Mouse (Mus musculus): Measurements from ENCODE around the gene Glo1. TPM values are rescaled to one million over a fixed set of nuclear protein-coding genes. Genes with fewer than 3 reads are reported as not detected.

The Glo1 gene
- polyA plus RNA-seq, 1 experiment from 2014 or later = 232 TPM

DNA sequence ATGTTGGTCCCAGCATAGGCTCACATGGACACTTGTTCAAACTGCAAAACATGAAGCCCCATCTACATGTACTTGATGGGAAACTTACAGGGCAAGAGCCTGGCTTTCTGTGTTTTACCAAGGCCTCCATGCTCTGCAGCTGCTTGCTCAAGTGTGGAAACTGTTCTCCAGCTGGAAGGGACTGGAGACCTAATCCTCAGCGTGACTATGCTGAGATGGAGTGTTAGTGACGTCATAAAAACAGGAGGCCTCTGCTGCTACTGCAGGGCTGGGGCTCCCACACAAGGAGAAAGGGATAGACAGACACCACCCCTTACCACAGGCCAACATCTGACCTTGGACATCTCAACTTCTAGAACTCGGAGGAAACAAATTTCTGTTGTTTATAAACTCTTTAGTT, 55.7 kb downstream of the Glo1 start:
- Histone ChIP-seq H3K27me3 (ENCODE audit: control insufficient read depth, insufficient read depth, low read length) (no peaks in the 10 kb centered on the region), H3K36me3 (ENCODE audit: control insufficient read depth, insufficient read depth, low read length) (no peaks in the 10 kb centered on the region), H3K4me3 (ENCODE audit: low read depth, low read length) (no peak overlapping the region), H3K27ac (replicated peaks; ENCODE audit: low read depth, low read length) (no peak overlapping the region), H3K9ac (ENCODE audit: low read length) (no peak overlapping the region), H3K4me2 (ENCODE audit: low read depth, severe bottlenecking) (no peak overlapping the region), H3K9me3 (ENCODE audit: control insufficient read depth, low read length) (no peaks in the 10 kb centered on the region), H3K4me1 (ENCODE audit: control insufficient read depth, insufficient read depth, low read length) (0 out of 2 replicates have a peak, but pooled peaks cover 3% of the 10 kb centered on the region)
- 47% methylated on average over 3 of the region's 3 CpGs for WGBS
- ATAC-seq (ENCODE audit: insufficient number of reproducible peaks, low FRiP score, low TSS enrichment, low read depth) = no peak
- no peak for DNase-seq (ENCODE audit: low spot score)

DNA sequence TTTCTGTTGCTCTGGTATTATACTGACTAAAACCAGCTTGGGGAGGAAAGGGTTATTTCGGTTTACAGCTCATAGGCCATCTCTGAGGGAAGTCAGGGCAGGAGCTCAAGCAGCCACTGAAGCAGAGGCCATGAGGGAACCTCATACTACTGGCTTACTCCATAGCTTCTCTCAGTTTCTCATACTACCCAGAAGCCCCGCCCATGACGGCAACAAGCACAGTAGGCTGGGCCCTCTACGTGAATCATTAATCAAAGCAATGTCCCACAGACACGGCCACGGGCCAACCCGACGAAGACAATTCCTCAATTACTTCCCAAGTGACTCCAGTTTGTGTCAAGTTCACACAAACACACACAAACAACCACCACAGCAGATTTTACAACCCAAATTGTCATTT, 56.5 kb downstream of the Glo1 start:
- H3K27me3 ChIP-seq (ENCODE audit: control insufficient read depth, insufficient read depth, low read length) = no peaks in the 10 kb centered on the region
- no peak overlapping the region for H3K4me3 ChIP-seq (ENCODE audit: low read depth, low read length)
- no peaks in the 10 kb centered on the region for H3K9me3 ChIP-seq (ENCODE audit: control insufficient read depth, low read length)
- DNase-seq (ENCODE audit: low spot score) = no peak
- ATAC-seq (ENCODE audit: insufficient number of reproducible peaks, low FRiP score, low TSS enrichment, low read depth) = no peak
- 71% methylated on average over 8 of the region's 8 CpGs for WGBS
- H3K4me2 ChIP-seq (ENCODE audit: low read depth, severe bottlenecking) = no peak overlapping the region
- H3K27ac ChIP-seq (replicated peaks; ENCODE audit: low read depth, low read length) = no peak overlapping the region
- H3K4me1 ChIP-seq (ENCODE audit: control insufficient read depth, insufficient read depth, low read length) = 0 out of 2 replicates have a peak, but pooled peaks cover under 1% of the 10 kb centered on the region
- no peak overlapping the region for H3K9ac ChIP-seq (ENCODE audit: low read length)
- no peaks in the 10 kb centered on the region for H3K36me3 ChIP-seq (ENCODE audit: control insufficient read depth, insufficient read depth, low read length)

DNA sequence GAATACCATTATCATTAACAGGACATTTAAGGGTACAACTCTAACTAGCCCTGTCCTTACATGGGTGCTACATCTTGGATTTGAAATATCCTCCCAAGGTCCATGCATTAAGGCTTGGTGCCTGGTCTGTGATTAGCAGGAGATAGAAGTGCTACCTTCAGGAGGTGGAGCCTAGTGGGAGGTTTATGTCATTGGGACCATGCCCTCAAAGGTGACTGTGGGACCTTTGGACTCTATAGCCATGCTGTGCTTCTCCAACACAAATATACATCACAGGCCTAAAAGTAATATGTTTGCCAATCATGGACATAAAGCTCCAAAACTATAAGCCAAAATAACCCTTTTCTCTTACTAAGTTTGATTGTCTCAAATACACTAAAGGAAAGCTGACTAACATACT, 58.2 kb downstream of the Glo1 start:
- no peaks in the 10 kb centered on the region for H3K27me3 ChIP-seq (ENCODE audit: control insufficient read depth, insufficient read depth, low read length)
- no peak overlapping the region for H3K9ac ChIP-seq (ENCODE audit: low read length)
- ATAC-seq (ENCODE audit: insufficient number of reproducible peaks, low FRiP score, low TSS enrichment, low read depth) (no peak), DNase-seq (ENCODE audit: low spot score) (no peak)
- no peaks in the 10 kb centered on the region for H3K36me3 ChIP-seq (ENCODE audit: control insufficient read depth, insufficient read depth, low read length)
- H3K4me1 ChIP-seq (ENCODE audit: control insufficient read depth, insufficient read depth, low read length) = no peaks in the 10 kb centered on the region
- H3K4me3 ChIP-seq (ENCODE audit: low read depth, low read length) = no peak overlapping the region
- no peak overlapping the region for H3K27ac ChIP-seq (replicated peaks; ENCODE audit: low read depth, low read length)
- no peaks in the 10 kb centered on the region for H3K9me3 ChIP-seq (ENCODE audit: control insufficient read depth, low read length)
- no peak overlapping the region for H3K4me2 ChIP-seq (ENCODE audit: low read depth, severe bottlenecking)

DNA sequence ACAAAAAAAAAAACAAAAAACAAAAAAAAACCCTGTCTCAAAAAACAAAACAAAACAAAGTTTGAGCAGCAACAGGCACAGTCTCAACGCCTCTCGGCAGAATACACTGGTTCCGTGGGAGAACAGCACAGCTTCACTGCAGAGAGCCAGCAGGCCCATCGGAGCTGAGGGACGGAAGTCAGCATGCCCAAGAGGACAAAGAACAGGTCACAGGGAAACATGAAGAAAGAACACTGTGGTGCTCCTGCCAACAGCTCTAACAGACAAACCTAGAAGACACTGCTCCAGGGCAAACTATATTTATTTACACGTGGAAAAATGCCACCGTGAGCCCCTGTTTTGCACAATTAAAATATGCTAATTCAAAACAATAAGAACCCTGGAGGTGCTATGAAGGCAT, 61.7 kb downstream of the Glo1 start:
- 86% methylated on average over 7 of the region's 7 CpGs for WGBS
- no peak overlapping the region for H3K9ac ChIP-seq (ENCODE audit: low read length)
- H3K4me2 ChIP-seq (ENCODE audit: low read depth, severe bottlenecking) = no peak overlapping the region
- H3K27me3 ChIP-seq (ENCODE audit: control insufficient read depth, insufficient read depth, low read length) = no peaks in the 10 kb centered on the region
- H3K9me3 ChIP-seq (ENCODE audit: control insufficient read depth, low read length) = no peaks in the 10 kb centered on the region
- no peak for ATAC-seq (ENCODE audit: insufficient number of reproducible peaks, low FRiP score, low TSS enrichment, low read depth)
- no peaks in the 10 kb centered on the region for H3K4me1 ChIP-seq (ENCODE audit: control insufficient read depth, insufficient read depth, low read length)
- no peak overlapping the region for H3K4me3 ChIP-seq (ENCODE audit: low read depth, low read length)
- no peak overlapping the region for H3K27ac ChIP-seq (replicated peaks; ENCODE audit: low read depth, low read length)
- no peak for DNase-seq (ENCODE audit: low spot score)
- H3K36me3 ChIP-seq (ENCODE audit: control insufficient read depth, insufficient read depth, low read length) = no peaks in the 10 kb centered on the region

DNA sequence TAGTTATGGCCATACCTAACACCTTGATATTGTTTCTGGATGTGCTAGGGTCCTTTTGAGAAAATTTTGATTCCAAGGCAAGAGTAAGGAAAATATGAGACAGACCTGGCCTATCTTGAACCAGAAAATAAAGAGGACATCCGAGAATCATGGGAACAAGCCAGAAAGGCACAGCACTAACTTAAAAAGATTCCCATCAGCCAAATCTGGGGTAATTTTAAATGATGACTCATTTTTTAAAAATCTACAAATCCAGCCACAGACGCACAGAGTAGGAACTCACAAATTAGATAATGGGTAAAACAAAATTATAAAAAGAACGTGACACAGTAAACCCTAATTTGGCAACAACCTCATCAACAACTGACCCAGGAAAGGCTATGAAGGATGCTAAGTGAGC, 62.3 kb downstream of the Glo1 start:
- H3K4me1 ChIP-seq (ENCODE audit: control insufficient read depth, insufficient read depth, low read length) = no peaks in the 10 kb centered on the region
- ATAC-seq (ENCODE audit: insufficient number of reproducible peaks, low FRiP score, low TSS enrichment, low read depth) = no peak

DNA sequence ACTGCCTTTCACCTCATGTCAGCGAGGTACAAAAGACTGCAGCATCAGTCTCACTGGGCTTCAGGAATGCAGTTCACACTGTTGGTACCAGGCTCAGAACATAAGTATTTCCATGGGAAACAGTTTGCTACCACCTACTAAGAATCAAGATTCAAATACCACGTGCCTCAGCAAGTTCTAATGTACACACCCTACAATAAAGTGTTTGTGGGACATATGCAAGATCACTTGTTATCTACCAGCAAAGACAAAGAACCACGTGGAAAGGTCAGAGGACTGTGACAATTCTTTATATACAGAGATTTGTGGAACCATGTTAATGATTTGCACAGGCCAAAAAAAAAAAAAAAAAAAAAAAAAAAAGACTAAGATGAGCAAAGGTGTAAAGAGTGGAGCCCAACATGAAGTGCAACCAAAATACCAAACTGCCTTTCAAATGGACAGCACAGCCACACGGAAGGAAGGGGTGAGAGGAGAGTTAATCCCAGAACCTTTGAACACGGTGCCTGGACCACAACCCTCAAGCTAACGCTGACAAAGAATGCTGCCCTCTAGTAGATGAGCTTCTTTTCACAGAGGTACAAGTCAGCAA, 63.1 kb downstream of the Glo1 start:
- Histone ChIP-seq H3K4me2 (ENCODE audit: low read depth, severe bottlenecking) (no peak overlapping the region), H3K9ac (ENCODE audit: low read length) (no peak overlapping the region), H3K36me3 (ENCODE audit: control insufficient read depth, insufficient read depth, low read length) (no peaks in the 10 kb centered on the region), H3K4me1 (ENCODE audit: control insufficient read depth, insufficient read depth, low read length) (no peaks in the 10 kb centered on the region), H3K27me3 (ENCODE audit: control insufficient read depth, insufficient read depth, low read length) (no peaks in the 10 kb centered on the region), H3K9me3 (ENCODE audit: control insufficient read depth, low read length) (no peaks in the 10 kb centered on the region), H3K4me3 (ENCODE audit: low read depth, low read length) (no peak overlapping the region), H3K27ac (replicated peaks; ENCODE audit: low read depth, low read length) (no peak overlapping the region)
- ATAC-seq (ENCODE audit: insufficient number of reproducible peaks, low FRiP score, low TSS enrichment, low read depth) = no peak
- 82% methylated on average over 6 of the region's 6 CpGs for WGBS
- no peak for DNase-seq (ENCODE audit: low spot score)

More for the DNA sequence above, 62.3 kb downstream of the Glo1 start:
- Histone ChIP-seq H3K9me3 (ENCODE audit: control insufficient read depth, low read length) (no peaks in the 10 kb centered on the region), H3K27me3 (ENCODE audit: control insufficient read depth, insufficient read depth, low read length) (no peaks in the 10 kb centered on the region), H3K4me3 (ENCODE audit: low read depth, low read length) (no peak overlapping the region), H3K4me2 (ENCODE audit: low read depth, severe bottlenecking) (no peak overlapping the region), H3K36me3 (ENCODE audit: control insufficient read depth, insufficient read depth, low read length) (no peaks in the 10 kb centered on the region), H3K27ac (replicated peaks; ENCODE audit: low read depth, low read length) (no peak overlapping the region), H3K9ac (ENCODE audit: low read length) (no peak overlapping the region)
- DNase-seq (ENCODE audit: low spot score) = no peak
- 91% methylated on average over 3 of the region's 3 CpGs for WGBS

DNA sequence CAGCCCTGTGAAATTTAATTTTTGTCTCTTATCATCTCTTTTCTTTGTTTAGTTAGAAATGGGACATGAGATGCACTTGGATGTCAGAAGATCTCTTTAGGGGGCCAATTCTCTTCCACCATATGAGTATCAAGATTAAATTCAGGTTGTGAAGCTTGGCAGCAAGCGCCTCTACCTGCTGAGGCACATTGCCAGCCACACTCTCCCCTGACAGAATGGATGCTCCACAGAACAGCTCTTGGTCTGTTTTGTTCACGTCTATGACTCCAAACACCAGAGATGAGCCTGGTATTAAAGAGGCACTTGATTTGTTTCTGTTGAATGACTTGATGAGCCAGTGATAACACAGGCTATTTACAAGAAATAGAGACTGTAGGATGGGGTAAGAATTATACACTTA, 63.9 kb downstream of the Glo1 start:
- H3K4me3 ChIP-seq (ENCODE audit: low read depth, low read length) = no peak overlapping the region
- no peaks in the 10 kb centered on the region for H3K36me3 ChIP-seq (ENCODE audit: control insufficient read depth, insufficient read depth, low read length)
- H3K27ac ChIP-seq (replicated peaks; ENCODE audit: low read depth, low read length) = no peak overlapping the region
- WGBS = 83% methylated on average over 2 of the region's 2 CpGs
- H3K27me3 ChIP-seq (ENCODE audit: control insufficient read depth, insufficient read depth, low read length) = no peaks in the 10 kb centered on the region
- no peak overlapping the region for H3K4me2 ChIP-seq (ENCODE audit: low read depth, severe bottlenecking)
- ATAC-seq (ENCODE audit: insufficient number of reproducible peaks, low FRiP score, low TSS enrichment, low read depth) (no peak), DNase-seq (ENCODE audit: low spot score) (no peak)
- no peaks in the 10 kb centered on the region for H3K4me1 ChIP-seq (ENCODE audit: control insufficient read depth, insufficient read depth, low read length)
- H3K9me3 ChIP-seq (ENCODE audit: control insufficient read depth, low read length) = no peaks in the 10 kb centered on the region
- no peak overlapping the region for H3K9ac ChIP-seq (ENCODE audit: low read length)

DNA sequence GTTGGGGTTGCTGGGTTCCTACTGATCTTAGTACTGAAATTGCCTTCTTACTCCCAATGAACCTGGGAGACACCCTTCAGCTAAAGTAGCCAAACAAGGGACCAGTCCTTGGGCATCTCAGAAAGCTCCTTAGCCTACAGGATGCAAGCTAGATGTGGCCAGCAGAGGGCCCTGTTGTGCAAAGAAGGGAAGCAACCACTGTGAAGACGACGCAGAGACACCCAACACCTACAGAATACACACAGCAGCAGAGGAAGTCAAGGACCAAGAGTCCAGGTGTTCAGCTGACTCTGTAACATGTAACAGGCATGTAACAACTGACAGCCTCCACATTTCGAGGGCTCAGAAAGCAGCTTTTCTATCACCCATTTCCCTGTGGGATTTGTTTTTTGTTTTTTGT, 67.1 kb downstream of the Glo1 start:
- no peak overlapping the region for H3K27ac ChIP-seq (replicated peaks; ENCODE audit: low read depth, low read length)
- ATAC-seq (ENCODE audit: insufficient number of reproducible peaks, low FRiP score, low TSS enrichment, low read depth) = no peak
- H3K36me3 ChIP-seq (ENCODE audit: control insufficient read depth, insufficient read depth, low read length) = no peaks in the 10 kb centered on the region
- no peak overlapping the region for H3K4me2 ChIP-seq (ENCODE audit: low read depth, severe bottlenecking)
- peak; percentile 56 for DNase-seq (ENCODE audit: low spot score)
- no peaks in the 10 kb centered on the region for H3K9me3 ChIP-seq (ENCODE audit: control insufficient read depth, low read length)
- WGBS = 40% methylated on average over 3 of the region's 3 CpGs
- no peak overlapping the region for H3K4me3 ChIP-seq (ENCODE audit: low read depth, low read length)
- peaks cover 6% of the 10 kb centered on the region; the same call in 1 of the 2 replicates for H3K4me1 ChIP-seq (ENCODE audit: control insufficient read depth, insufficient read depth, low read length)
- no peaks in the 10 kb centered on the region for H3K27me3 ChIP-seq (ENCODE audit: control insufficient read depth, insufficient read depth, low read length)
- no peak overlapping the region for H3K9ac ChIP-seq (ENCODE audit: low read length)

DNA sequence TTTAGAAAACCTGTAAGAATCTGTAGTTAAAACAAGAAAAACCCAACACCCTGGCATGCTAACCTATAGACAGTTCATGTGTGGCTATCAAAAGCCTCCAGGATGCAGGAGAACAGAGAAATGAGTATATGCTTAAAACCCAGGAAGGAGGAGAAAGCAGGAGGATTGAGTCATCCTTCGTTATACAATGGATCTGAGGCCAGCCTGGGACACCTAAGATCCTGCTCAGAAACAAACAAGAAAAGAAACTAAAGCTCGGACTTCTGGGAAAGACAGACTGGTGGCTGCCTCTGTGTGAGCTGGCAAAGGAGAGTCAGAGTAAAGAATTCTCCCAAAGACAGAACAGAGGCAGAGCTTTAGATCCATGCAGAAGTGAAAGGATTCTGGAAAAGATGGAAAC, 68.0 kb downstream of the Glo1 start:
- Histone ChIP-seq H3K4me2 (ENCODE audit: low read depth, severe bottlenecking) (no peak overlapping the region), H3K27ac (replicated peaks; ENCODE audit: low read depth, low read length) (no peak overlapping the region), H3K4me3 (ENCODE audit: low read depth, low read length) (no peak overlapping the region), H3K9me3 (ENCODE audit: control insufficient read depth, low read length) (no peaks in the 10 kb centered on the region), H3K9ac (ENCODE audit: low read length) (no peak overlapping the region), H3K27me3 (ENCODE audit: control insufficient read depth, insufficient read depth, low read length) (no peaks in the 10 kb centered on the region), H3K36me3 (ENCODE audit: control insufficient read depth, insufficient read depth, low read length) (no peaks in the 10 kb centered on the region), H3K4me1 (ENCODE audit: control insufficient read depth, insufficient read depth, low read length) (peaks cover 6% of the 10 kb centered on the region; the same call in 1 of the 2 replicates)
- WGBS = 86% methylated on average over 2 of the region's 2 CpGs
- DNase-seq (ENCODE audit: low spot score) = no peak
- ATAC-seq (ENCODE audit: insufficient number of reproducible peaks, low FRiP score, low TSS enrichment, low read depth) = no peak

Measured in limb, embryonic 11.5 days (tissue).